Mouse (Mus musculus) liver, embryonic 16.5 days (tissue): ENCODE data around the gene Arhgap27. TPM values are rescaled to one million over a fixed set of nuclear protein-coding genes. Genes with fewer than 3 reads are reported as not detected.

Experiments used
- polyA plus RNA-seq: library from polyadenylated mRNA; unstranded; fragments of >200 nt; fragmentation: Nextera tagmentation; extraction: Ambion mirVana; gene quantifications from 2 replicates; pipeline ENCODE4 v1.2.1, GENCODE M21; 2015

The Arhgap27 gene
- polyA plus RNA-seq, 1 experiment from 2014 or later = 3.8 TPM

Other genes with a start within 250 kb of the Arhgap27 start
- gene Hexim1, start 247.5 kb downstream of the Arhgap27 start, polyA plus RNA-seq = 1.7 and 1.9 TPM in 2 replicates
- gene Hexim2, start 231.3 kb downstream of the Arhgap27 start, polyA plus RNA-seq = 5.2 and 5.7 TPM in 2 replicates
- 5.2 and 6.3 TPM in 2 replicates for gene Fmnl1, start 192.6 kb downstream of the Arhgap27 start, polyA plus RNA-seq
- gene 1700023F06Rik, start 155.1 kb downstream of the Arhgap27 start, polyA plus RNA-seq = not detected in 2 replicates
- not detected in 2 replicates for gene Spata32, start 145.3 kb downstream of the Arhgap27 start, polyA plus RNA-seq
- gene Map3k14, start 96.2 kb downstream of the Arhgap27 start, polyA plus RNA-seq = 0.56 and 0.64 TPM in 2 replicates
- gene Plekhm1, start 49.0 kb upstream of the Arhgap27 start, polyA plus RNA-seq = 3.8 and 4.1 TPM in 2 replicates
- gene Lrrc37a, start 140.9 kb upstream of the Arhgap27 start, polyA plus RNA-seq = not detected in 2 replicates